Mouse (Mus musculus) colon, adult 2 months (tissue): ENCODE measurements around the gene Zfp605. TPM values are rescaled to one million over a fixed set of nuclear protein-coding genes. Genes with fewer than 3 reads are reported as not detected.

Experiments used
- polyA plus RNA-seq: library from polyadenylated mRNA; depleted of rRNA; stranded (reverse); fragments of >200 nt; gene quantifications from 2 replicates; pipeline ENCODE4 v1.2.3, GENCODE M21; 2012; rRNA removed

Gene Zfp605
- 0.14 and 0.15 TPM in 2 replicates for polyA plus RNA-seq

DNA sequence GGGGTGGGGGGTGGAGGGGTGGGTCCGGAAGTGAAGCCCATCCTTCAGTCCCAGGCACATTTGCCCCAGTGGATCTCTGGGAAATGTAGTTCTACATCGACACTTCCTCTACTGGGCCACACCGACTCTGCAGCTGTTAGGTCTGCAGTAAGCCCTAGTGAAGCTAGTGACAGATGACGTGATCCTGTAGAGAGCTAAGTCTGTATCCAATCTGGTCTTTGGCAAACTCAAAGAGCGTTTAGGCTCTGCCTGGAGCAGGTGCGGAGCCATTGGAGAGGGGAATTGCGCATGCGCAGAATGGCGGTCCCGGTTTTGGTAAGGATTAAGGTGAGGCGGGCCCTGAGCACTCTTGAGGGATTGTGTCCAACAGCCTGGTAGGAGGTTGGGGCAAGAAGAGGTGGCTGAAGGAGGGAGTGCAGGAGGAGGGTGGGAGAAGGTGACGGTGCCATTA, at the start of gene Zfp605:
Zfp605 (plus strand) TSS at position 102 of the 451 bp plus-strand sequence.

GRCm38 (mm10) chr5:110072413-110072812, 37.5 kb upstream of the Zfp605 start, which contains the start of gene Gm17655:
Gm17655 (minus strand) TSS chr5:110072513.

DNA sequence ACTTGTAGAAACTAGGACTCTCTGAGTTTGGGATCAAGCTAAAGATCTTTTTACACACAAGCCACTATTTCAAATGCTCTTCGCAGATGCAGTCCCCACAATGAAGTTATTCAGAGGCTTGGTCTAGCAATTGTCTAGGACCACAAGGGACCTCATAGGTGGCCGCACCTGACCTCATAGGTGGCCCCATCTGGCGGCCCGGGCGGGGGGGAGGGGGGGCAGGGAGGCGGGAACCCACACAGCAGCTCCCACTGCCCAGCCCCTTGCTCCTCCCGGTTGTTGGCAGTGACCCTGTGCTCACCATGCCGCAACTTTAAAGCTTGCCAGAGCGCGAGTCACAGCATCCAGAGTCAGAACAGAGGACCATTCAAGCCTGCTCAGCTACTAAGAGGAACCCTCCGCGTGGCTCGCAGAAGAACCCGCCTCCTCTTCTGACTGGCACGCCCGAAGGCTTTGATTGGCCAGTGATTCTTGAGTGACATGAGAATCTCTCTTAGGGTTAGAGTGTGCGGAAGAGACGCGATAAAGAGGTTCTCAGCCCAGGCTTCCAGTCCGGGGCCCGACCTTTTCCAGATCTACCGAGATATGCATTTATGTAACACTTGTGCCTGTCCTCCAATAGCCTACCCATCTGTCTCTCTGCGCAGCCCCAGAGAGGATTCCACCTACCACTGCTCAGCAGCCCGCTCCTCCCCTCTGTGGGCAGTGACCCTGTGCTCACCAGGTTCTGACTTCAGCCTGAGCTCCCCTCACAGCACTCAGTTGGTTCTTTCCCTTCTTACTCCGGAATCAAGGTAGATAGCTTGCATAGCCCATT, 15.7 kb upstream of the Zfp605 start, which contains the start of gene Gm35315:
Gm35315 (minus strand) TSS at position 391 of the 817 bp plus-strand sequence.

DNA sequence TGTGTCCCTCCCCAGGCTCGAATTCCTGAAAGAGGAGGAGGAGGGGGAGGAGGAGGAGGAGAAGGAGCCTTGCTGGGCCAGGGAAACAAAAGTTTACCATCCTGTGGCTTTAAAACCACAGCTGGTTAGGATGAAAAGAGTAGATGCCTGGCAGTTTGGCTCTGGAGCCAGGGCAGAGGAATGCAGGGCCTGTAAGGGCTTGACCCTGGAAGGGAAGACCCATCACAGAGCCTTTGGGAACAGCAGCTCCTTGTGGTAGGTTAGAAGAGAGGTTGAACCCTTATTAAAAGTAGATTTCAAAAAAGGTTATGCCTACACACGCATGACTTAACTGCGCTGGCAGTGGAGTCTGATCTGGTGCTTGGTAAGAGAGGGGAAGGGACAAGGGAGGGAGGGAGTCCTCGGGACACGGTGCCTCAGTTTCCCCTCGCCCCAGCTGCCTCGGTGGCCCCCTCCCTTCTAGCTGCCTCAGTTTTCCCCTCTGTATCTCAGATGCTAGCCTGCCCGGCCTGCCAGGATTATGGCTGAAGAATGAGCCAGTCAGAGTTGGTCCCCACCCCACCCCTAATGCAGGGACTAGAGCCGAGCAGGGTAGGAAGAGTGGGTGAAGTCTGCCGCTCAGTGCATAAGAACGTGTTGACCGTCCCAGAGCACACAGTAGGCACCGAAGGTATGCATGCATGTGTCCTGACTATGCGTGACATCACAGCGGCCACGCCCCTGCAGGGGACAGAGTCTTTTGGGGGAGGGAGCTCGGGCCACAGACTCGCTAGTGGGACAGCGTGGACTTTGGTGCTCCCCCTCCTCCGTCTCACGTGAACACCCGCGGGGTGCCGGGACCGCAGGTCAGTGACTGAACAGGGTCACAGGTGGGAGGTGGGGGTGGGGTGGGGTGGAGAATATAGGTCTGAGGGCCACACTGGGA, 10.0 kb upstream of the Zfp605 start, which contains the start of gene Plcxd1:
Plcxd1 (plus strand) TSS at position 314 of the 925 bp plus-strand sequence.

GRCm38 (mm10) chr5:110107581-110108304, 2.1 kb upstream of the Zfp605 start, which contains the start of gene Gtpbp6:
Gtpbp6 (minus strand) TSS chr5:110108197.

DNA sequence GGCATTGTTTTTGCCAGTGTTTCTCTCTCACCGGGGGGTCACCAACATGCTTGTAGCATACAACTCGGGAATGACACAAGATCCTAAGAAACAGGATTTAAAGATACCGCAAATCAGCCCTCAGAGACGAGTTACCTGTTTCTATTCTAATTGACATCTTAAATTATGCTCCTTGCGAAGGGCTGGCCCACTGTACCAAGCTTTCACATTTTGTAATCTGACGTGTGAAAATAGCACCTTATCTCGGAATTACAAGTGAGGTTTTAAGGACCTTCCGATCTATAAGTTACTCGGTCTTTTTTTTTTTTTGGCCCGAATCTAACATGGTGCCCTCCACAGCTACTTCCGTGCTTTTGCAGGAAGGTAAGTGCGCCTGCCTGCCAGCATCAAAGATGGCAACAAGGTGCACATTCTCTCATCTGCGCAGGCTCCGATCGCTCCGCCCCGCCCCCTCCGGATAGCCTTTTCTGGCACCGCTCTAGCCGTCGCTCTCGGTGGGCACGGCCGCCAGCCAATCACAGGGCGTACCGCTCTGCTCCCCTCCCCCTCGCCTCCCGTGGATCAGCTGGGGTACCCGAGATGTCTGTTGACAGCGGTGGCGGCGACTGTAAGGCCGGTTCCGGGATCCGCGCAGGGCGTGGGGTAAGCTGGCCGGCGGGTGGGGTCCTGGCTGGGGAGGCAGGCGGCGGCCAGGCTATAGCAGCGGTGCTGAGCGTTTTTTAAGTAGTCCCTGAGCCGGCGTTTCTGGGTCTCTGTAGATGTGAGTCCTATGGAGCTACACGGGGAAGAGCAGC, 25.6 kb downstream of the Zfp605 start, which contains the start of gene Chfr:
Chfr (plus strand) TSS at position 550 of the 794 bp plus-strand sequence.

GRCm38 (mm10) chr5:110176362-110177020, 66.6 kb downstream of the Zfp605 start, which contains the start of gene Golga3:
Golga3 (plus strand) TSS chr5:110176701.

Other genes starting within 250 kb of the Zfp605 start
- gene Gm15446, start 186.7 kb upstream of the Zfp605 start, polyA plus RNA-seq = 0.66 and 0.97 TPM in 2 replicates
- 0.70 and 1.1 TPM in 2 replicates for gene Zfp932, start 113.6 kb upstream of the Zfp605 start, polyA plus RNA-seq
- 0.06 TPM in 1 of 2 replicates, not detected in the other for gene Gm17655, start 37.6 kb upstream of the Zfp605 start, polyA plus RNA-seq
- 0.06 TPM in 1 of 2 replicates, not detected in the other for gene Gm35315, start 15.7 kb upstream of the Zfp605 start, polyA plus RNA-seq
- 0.22 and 0.23 TPM in 2 replicates for gene Plcxd1, start 10.1 kb upstream of the Zfp605 start, polyA plus RNA-seq
- gene Gtpbp6, start 1.9 kb upstream of the Zfp605 start, polyA plus RNA-seq = 122 and 143 TPM in 2 replicates
- 67.2 and 69.3 TPM in 2 replicates for gene Chfr, start 25.8 kb downstream of the Zfp605 start, polyA plus RNA-seq
- 12.3 and 13.0 TPM in 2 replicates for gene Golga3, start 66.6 kb downstream of the Zfp605 start, polyA plus RNA-seq
- 6.9 and 7.4 TPM in 2 replicates for gene Ankle2, start 120.9 kb downstream of the Zfp605 start, polyA plus RNA-seq
- gene Pgam5, start 159.8 kb downstream of the Zfp605 start, polyA plus RNA-seq = 16.5 and 18.2 TPM in 2 replicates
- 5.4 and 6.0 TPM in 2 replicates for gene Pxmp2, start 176.1 kb downstream of the Zfp605 start, polyA plus RNA-seq
- gene Pole, start 176.2 kb downstream of the Zfp605 start, polyA plus RNA-seq = 3.5 and 3.6 TPM in 2 replicates
- gene P2rx2, start 233.1 kb downstream of the Zfp605 start, polyA plus RNA-seq = 6.5 and 7.8 TPM in 2 replicates
- not detected in 2 replicates for gene Lrcol1, start 234.6 kb downstream of the Zfp605 start, polyA plus RNA-seq